Mouse (Mus musculus): ENCODE results near the gene Lrpprc. TPM values are rescaled to one million over a fixed set of nuclear protein-coding genes. Genes with fewer than 3 reads are reported as not detected.

Lrpprc gene
- polyA plus RNA-seq, 1 experiment from 2014 or later = 50.7 TPM

DNA sequence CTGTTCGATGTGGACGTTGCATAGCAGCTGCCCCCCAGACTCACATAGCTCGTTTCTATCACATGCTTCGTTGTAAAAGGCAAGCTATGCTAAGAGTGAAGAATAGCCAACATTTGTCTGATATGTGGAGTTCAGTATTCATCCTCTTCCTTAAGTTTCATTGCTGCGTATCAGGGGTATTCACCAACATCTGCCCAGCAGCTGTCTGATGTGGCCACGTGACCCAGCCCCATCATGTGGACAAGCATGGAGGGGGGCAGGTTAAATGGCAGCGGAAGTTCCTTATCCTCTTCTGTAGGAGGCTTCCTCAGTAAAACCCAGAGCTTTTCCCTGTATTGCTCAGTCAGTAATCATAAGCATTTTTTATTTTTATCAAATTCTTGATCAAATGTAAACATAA lies 132.8 kb downstream of the Lrpprc start:
- Histone ChIP-seq H3K9me3 (ENCODE audit: control insufficient read depth, low read length) (no peaks in the 10 kb centered on the region), H3K4me3 (replicated peaks; ENCODE audit: low read length) (no peak overlapping the region), H3K4me1 (replicated peaks; ENCODE audit: control insufficient read depth, insufficient read depth, low read length) (peaks cover 9% of the 10 kb centered on the region), H3K27ac (peak overlapping the region; percentile 43; the same call in 1 of the 2 replicates), H3K9ac (no peak overlapping the region), H3K27me3 (ENCODE audit: control insufficient read depth, insufficient read depth, low read length) (no peaks in the 10 kb centered on the region), H3K36me3 (replicated peaks; ENCODE audit: control insufficient read depth, insufficient read depth) (no peaks in the 10 kb centered on the region), H3K4me2 (replicated peaks) (no peak overlapping the region)
- ATAC-seq (ENCODE audit: low FRiP score) (no peak), DNase-seq (ENCODE audit: low spot score) (no peak)
- 73% methylated on average over 7 of the region's 7 CpGs for WGBS

DNA sequence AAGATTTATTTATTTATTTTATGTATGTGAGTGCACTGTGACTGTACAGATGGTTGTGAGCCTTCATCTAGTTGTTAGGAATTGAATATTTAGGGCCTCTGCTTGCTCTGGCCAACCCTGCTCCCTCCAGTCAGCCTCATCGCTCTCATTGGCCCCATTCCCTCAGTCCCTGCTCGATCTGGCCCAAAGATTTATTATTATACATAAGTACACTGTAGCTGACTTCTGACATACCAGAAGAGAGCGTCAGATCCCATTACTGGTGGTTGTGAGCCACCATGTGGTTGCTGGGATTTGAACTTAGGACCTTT lies 133.2 kb downstream of the Lrpprc start:
- 76% methylated on average over 3 of the region's 3 CpGs for WGBS
- Histone ChIP-seq H3K36me3 (replicated peaks; ENCODE audit: control insufficient read depth, insufficient read depth) (no peaks in the 10 kb centered on the region), H3K4me2 (replicated peaks) (no peak overlapping the region), H3K27me3 (ENCODE audit: control insufficient read depth, insufficient read depth, low read length) (no peaks in the 10 kb centered on the region), H3K4me3 (replicated peaks; ENCODE audit: low read length) (no peak overlapping the region), H3K9me3 (ENCODE audit: control insufficient read depth, low read length) (no peaks in the 10 kb centered on the region), H3K27ac (peak overlapping the region; percentile 43; the same call in 1 of the 2 replicates), H3K9ac (no peak overlapping the region), H3K4me1 (replicated peaks; ENCODE audit: control insufficient read depth, insufficient read depth, low read length) (peaks cover 9% of the 10 kb centered on the region)
- ATAC-seq (ENCODE audit: low FRiP score) (peak; percentile 41; the same call in 1 of the 2 replicates), DNase-seq (ENCODE audit: low spot score) (no peak)

DNA sequence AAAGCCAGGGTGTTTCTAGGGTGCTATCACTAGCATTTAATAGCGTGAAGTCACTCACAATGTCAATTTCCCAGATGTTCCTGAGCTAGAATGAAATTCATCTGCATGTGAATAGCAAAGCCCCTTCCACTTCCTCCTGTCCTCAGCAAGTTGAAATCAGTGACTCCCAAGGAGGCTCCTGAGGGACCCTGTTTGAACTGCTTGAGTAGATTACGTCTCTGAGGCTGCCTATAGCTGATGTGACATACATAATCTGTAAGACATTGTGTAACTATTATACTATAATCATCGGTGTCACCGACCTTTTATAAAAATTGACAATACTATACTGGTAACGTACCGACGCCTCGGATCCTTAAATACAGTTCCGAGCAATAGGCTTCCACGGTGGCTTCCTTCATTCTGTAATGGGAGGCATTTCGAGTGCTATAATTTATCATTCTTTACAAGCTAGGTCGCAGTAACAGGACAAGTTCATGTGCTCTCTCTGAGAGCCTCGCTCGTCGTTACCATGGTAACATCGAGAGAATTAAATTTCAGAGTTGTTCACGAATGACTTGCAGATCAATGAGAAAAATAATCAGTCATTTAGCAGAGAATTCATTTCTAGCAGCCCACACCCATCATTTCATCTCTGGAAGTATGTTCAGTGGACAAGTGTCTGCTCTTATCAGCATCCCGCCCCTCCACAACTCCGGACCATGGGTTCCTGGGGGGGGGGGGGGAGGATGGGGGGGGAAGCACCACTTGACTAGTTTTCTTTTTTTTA lies 133.8 kb downstream of the Lrpprc start:
- peak overlapping the region; percentile 43; the same call in 1 of the 2 replicates for H3K27ac ChIP-seq
- ATAC-seq (ENCODE audit: low FRiP score) (peak; percentile 69), DNase-seq (ENCODE audit: low spot score) (peak; percentile 60)
- no peaks in the 10 kb centered on the region for H3K36me3 ChIP-seq (replicated peaks; ENCODE audit: control insufficient read depth, insufficient read depth)
- WGBS = 25% methylated on average over 17 of the region's 19 CpGs
- no peak overlapping the region for H3K9ac ChIP-seq
- peaks cover 9% of the 10 kb centered on the region for H3K4me1 ChIP-seq (replicated peaks; ENCODE audit: control insufficient read depth, insufficient read depth, low read length)
- H3K27me3 ChIP-seq (ENCODE audit: control insufficient read depth, insufficient read depth, low read length) = no peaks in the 10 kb centered on the region
- no peak overlapping the region for H3K4me3 ChIP-seq (replicated peaks; ENCODE audit: low read length)
- no peaks in the 10 kb centered on the region for H3K9me3 ChIP-seq (ENCODE audit: control insufficient read depth, low read length)
- peak overlapping the region; percentile 15; the same call in 1 of the 2 replicates for H3K4me2 ChIP-seq (replicated peaks)

DNA sequence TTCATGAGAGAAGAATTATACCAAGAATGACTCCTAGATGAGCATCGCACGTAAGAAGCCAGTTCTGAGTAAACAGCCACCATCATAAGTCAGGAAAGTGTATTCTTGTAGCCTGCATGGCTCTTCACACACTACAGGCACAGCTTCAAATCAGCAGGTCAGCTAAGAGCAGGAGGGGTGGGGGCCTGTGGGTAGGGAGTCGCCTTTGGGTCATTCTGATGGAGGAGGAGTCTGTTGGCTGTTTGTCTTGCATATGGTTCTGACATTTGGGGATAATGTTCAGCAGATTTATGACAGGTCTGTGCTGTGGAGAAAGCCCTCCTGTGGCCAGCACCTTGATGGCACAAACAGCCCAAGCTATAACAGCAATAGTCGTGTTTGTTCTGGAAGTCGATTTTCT lies 134.4 kb downstream of the Lrpprc start:
- DNase-seq (ENCODE audit: low spot score) (peak; percentile 24), ATAC-seq (ENCODE audit: low FRiP score) (no peak)
- 52% methylated on average over 5 of the region's 5 CpGs for WGBS
- Histone ChIP-seq H3K9me3 (ENCODE audit: control insufficient read depth, low read length) (no peaks in the 10 kb centered on the region), H3K27ac (peak overlapping the region; percentile 33; the same call in 1 of the 2 replicates), H3K4me2 (replicated peaks) (peak overlapping the region; percentile 15; the same call in 1 of the 2 replicates), H3K9ac (no peak overlapping the region), H3K4me1 (replicated peaks; ENCODE audit: control insufficient read depth, insufficient read depth, low read length) (peaks cover 9% of the 10 kb centered on the region), H3K27me3 (ENCODE audit: control insufficient read depth, insufficient read depth, low read length) (no peaks in the 10 kb centered on the region), H3K4me3 (replicated peaks; ENCODE audit: low read length) (no peak overlapping the region), H3K36me3 (replicated peaks; ENCODE audit: control insufficient read depth, insufficient read depth) (no peaks in the 10 kb centered on the region)

Other genes starting within 250 kb of the Lrpprc start
- 33.4 and 34.8 TPM in 2 replicates for gene Dync2li1, start 164.3 kb downstream of the Lrpprc start, polyA plus RNA-seq (2014; fragmentation: Nextera tagmentation; extraction: Ambion mirVana)
- 0.08 and 0.09 TPM in 2 replicates for gene Abcg8, start 114.5 kb downstream of the Lrpprc start, polyA plus RNA-seq (2014; fragmentation: Nextera tagmentation; extraction: Ambion mirVana)
- 2.6 and 5.9 TPM in 2 replicates for gene Abcg5, start 107.8 kb downstream of the Lrpprc start, polyA plus RNA-seq (2014; fragmentation: Nextera tagmentation; extraction: Ambion mirVana)
- gene Ppm1b, start 166.0 kb upstream of the Lrpprc start, polyA plus RNA-seq (2014; fragmentation: Nextera tagmentation; extraction: Ambion mirVana) = 85.9 and 91.6 TPM in 2 replicates
- gene Slc3a1, start 237.6 kb upstream of the Lrpprc start, polyA plus RNA-seq (2014; fragmentation: Nextera tagmentation; extraction: Ambion mirVana) = 0.25 and 0.27 TPM in 2 replicates